Mouse (Mus musculus) myocyte (in vitro differentiated cells): ENCODE results near the gene Rsph9. TPM values are rescaled to one million over a fixed set of nuclear protein-coding genes. Genes with fewer than 3 reads are reported as not detected.

Source experiments
- H3K27me3 ChIP-seq: one replicate; pipeline ENCODE4 v1.6.1; 2011; ENCODE audit not compliant: control insufficient read depth, insufficient read depth, insufficient read length
- H3K36me3 ChIP-seq: one replicate; pipeline ENCODE4 v1.6.1; 2011; ENCODE audit not compliant: control insufficient read depth, insufficient read depth
- H3K4me2 ChIP-seq: one replicate; pipeline ENCODE4 v1.6.1; 2011; ENCODE audit warnings: low read depth, control low read depth
- H3K4me3 ChIP-seq: one replicate; pipeline ENCODE4 v1.5.1; 2011; ENCODE audit warnings: mild to moderate bottlenecking, control low read depth, moderate library complexity
- H3K79me2 ChIP-seq: one replicate; pipeline ENCODE4 v1.6.1; 2011; ENCODE audit not compliant: control insufficient read depth, insufficient read depth
- H3ac ChIP-seq: one replicate; pipeline ENCODE4 v1.6.1; 2011; ENCODE audit not compliant: control insufficient read depth, insufficient read length
- CEBPB ChIP-seq: IDR thresholded peaks from 2 replicates; pipeline ENCODE4 v1.6.1; 2011; ENCODE audit warnings: mild to moderate bottlenecking, moderate library complexity; ENCODE audit not compliant: poor library complexity, insufficient read depth, severe bottlenecking
- E2F4 ChIP-seq: IDR thresholded peaks from one replicate; pipeline ENCODE4 v1.6.1; 2011; ENCODE audit warnings: mild to moderate bottlenecking, control low read depth, moderate library complexity; ENCODE audit not compliant: insufficient read depth
- MAX ChIP-seq: IDR thresholded peaks from one replicate; pipeline ENCODE4 v1.6.1; 2011; ENCODE audit warnings: low read depth, mild to moderate bottlenecking, control low read depth
- MYOD1 ChIP-seq, 3 experiments: IDR thresholded peaks; one replicate each; pipeline ENCODE4 v1.6.1; 2011; ENCODE audit warnings: control low read depth in 2 of 3, low read depth in 2 of 3, mild to moderate bottlenecking in 2 of 3, moderate library complexity in 1 of 3; ENCODE audit not compliant: insufficient read length in 2 of 3, control insufficient read depth in 1 of 3
- MYOG ChIP-seq, 3 experiments: IDR thresholded peaks; one replicate each; pipeline ENCODE4 v1.6.1; 2011; ENCODE audit warnings: control low read depth in 2 of 3, low read depth in 2 of 3, mild to moderate bottlenecking in 2 of 3; ENCODE audit not compliant: insufficient read length in 2 of 3, control insufficient read depth in 1 of 3, insufficient read depth in 1 of 3
- POLR2A ChIP-seq: IDR thresholded peaks from one replicate; pipeline ENCODE4 v1.6.1; 2011; ENCODE audit warnings: low read depth, mild to moderate bottlenecking, control low read depth, moderate library complexity; ENCODE audit not compliant: insufficient read length
- POLR2AphosphoS2 ChIP-seq: IDR thresholded peaks from one replicate; pipeline ENCODE4 v1.6.1; 2011; ENCODE audit warnings: low read depth, control low read depth; ENCODE audit not compliant: insufficient read length
- REST ChIP-seq: IDR thresholded peaks from one replicate; pipeline ENCODE4 v1.6.1; 2011; ENCODE audit warnings: mild to moderate bottlenecking, control low read depth, moderate library complexity; ENCODE audit not compliant: insufficient read depth, insufficient read length
- SRF ChIP-seq: IDR thresholded peaks from one replicate; pipeline ENCODE4 v1.6.1; 2011; ENCODE audit warnings: low read depth; ENCODE audit not compliant: control insufficient read depth, insufficient read length
- TCF12 ChIP-seq: IDR thresholded peaks from one replicate; pipeline ENCODE4 v1.6.1; 2011; ENCODE audit warnings: mild to moderate bottlenecking, control low read depth; ENCODE audit not compliant: poor library complexity, insufficient read depth, severe bottlenecking
- TCF3 ChIP-seq: IDR thresholded peaks from one replicate; pipeline ENCODE4 v1.6.1; 2011; ENCODE audit warnings: low read depth, control low read depth; ENCODE audit not compliant: insufficient read length
- USF1 ChIP-seq: IDR thresholded peaks from one replicate; pipeline ENCODE4 v1.6.1; 2011; ENCODE audit warnings: low read depth, mild to moderate bottlenecking, control low read depth, moderate library complexity
- polyA plus RNA-seq: library from polyadenylated mRNA; unstranded; fragments of >200 nt; fragmentation: generic; extraction: Trizol; gene quantifications from one replicate; pipeline ENCODE4 v1.2.1, GENCODE M21; 2012; ENCODE audit warnings: missing spikeins

Gene Rsph9
- polyA plus RNA-seq, 1 experiment = 3.6 TPM

GRCm38 (mm10) chr17:46168318-46168717, 24.3 kb upstream of the Rsph9 start:
- H3ac ChIP-seq = no peak overlapping the region
- H3K4me3 ChIP-seq = no peak overlapping the region
- peaks cover 70% of the 10 kb centered on the region for H3K36me3 ChIP-seq
- TF ChIP-seq CEBPB (no peak), TCF3 (peak; percentile 80), REST (no peak), SRF (peak; percentile 40), MYOD1 (IDR thresholded peaks at IDR 0.05; ENCODE audit: control insufficient read depth in 1 of 3, insufficient read length in 2 of 3, low read depth in 2 of 3) (peak; percentile 74 to 100 (median 95)), MAX (no peak), POLR2AphosphoS2 (no peak), MYOG (IDR thresholded peaks at IDR 0.05; ENCODE audit: control insufficient read depth in 1 of 3, insufficient read depth in 1 of 3, insufficient read length in 2 of 3, low read depth in 2 of 3) (peak; percentile 60 to 97 (median 88)), USF1 (no peak), TCF12 (peak; percentile 53), E2F4 (no peak), POLR2A (peak; percentile 45)
- H3K4me2 ChIP-seq = peak overlapping the region; percentile 3
- peaks cover 13% of the 10 kb centered on the region for H3K79me2 ChIP-seq
- no peaks in the 10 kb centered on the region for H3K27me3 ChIP-seq

DNA sequence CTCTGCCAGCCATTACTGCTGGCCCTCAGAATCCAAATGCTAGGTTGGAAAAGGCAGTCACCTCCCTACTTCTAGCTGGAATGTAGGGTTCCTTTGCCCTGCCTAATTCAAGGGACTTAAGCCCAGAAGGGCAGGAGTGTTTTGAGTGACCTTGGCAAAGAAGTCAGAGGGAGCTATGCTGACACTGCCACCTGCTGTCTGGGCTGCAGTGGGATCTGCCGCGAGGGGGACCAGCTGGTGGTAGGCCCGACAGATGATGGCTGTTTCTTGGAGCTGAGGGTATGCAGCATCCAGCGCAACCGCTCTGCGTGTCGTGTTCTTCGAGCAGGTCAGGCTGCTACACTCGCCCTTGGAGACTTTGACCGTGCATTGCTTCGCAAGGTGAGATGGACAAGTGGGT, 23.0 kb upstream of the Rsph9 start:
- no peak overlapping the region for H3ac ChIP-seq
- TF ChIP-seq REST (no peak), CEBPB (no peak), POLR2A (peak; percentile 57), TCF3 (no peak), E2F4 (no peak), MYOD1 (IDR thresholded peaks at IDR 0.05; ENCODE audit: control insufficient read depth in 1 of 3, insufficient read length in 2 of 3, low read depth in 2 of 3) (peak in 2 of 3 experiments; percentile 55 to 67), TCF12 (no peak), POLR2AphosphoS2 (peak; percentile 91), USF1 (no peak), MAX (no peak), MYOG (IDR thresholded peaks at IDR 0.05; ENCODE audit: control insufficient read depth in 1 of 3, insufficient read depth in 1 of 3, insufficient read length in 2 of 3, low read depth in 2 of 3) (peak in 2 of 3 experiments; percentile 53 to 64), SRF (no peak)

GRCm38 (mm10) chr17:46166270-46166669, 22.3 kb upstream of the Rsph9 start:
- no peaks in the 10 kb centered on the region for H3K27me3 ChIP-seq
- no peak overlapping the region for H3ac ChIP-seq
- H3K79me2 ChIP-seq = peaks cover 34% of the 10 kb centered on the region
- H3K4me2 ChIP-seq = no peak overlapping the region
- TF ChIP-seq SRF (no peak), USF1 (no peak), E2F4 (no peak), TCF12 (no peak), MYOD1 (IDR thresholded peaks at IDR 0.05; ENCODE audit: control insufficient read depth in 1 of 3, insufficient read length in 2 of 3, low read depth in 2 of 3) (no peak), MAX (no peak), CEBPB (no peak), POLR2A (no peak), TCF3 (no peak), REST (no peak), POLR2AphosphoS2 (no peak), MYOG (IDR thresholded peaks at IDR 0.05; ENCODE audit: control insufficient read depth in 1 of 3, insufficient read depth in 1 of 3, insufficient read length in 2 of 3, low read depth in 2 of 3) (no peak)
- H3K36me3 ChIP-seq = peaks cover 72% of the 10 kb centered on the region
- H3K4me3 ChIP-seq = no peak overlapping the region

More for the DNA sequence above, 23.0 kb upstream of the Rsph9 start:
- no peaks in the 10 kb centered on the region for H3K27me3 ChIP-seq
- H3K4me2 ChIP-seq = no peak overlapping the region
- H3K79me2 ChIP-seq = peaks cover 26% of the 10 kb centered on the region
- peaks cover 73% of the 10 kb centered on the region for H3K36me3 ChIP-seq
- no peak overlapping the region for H3K4me3 ChIP-seq

DNA sequence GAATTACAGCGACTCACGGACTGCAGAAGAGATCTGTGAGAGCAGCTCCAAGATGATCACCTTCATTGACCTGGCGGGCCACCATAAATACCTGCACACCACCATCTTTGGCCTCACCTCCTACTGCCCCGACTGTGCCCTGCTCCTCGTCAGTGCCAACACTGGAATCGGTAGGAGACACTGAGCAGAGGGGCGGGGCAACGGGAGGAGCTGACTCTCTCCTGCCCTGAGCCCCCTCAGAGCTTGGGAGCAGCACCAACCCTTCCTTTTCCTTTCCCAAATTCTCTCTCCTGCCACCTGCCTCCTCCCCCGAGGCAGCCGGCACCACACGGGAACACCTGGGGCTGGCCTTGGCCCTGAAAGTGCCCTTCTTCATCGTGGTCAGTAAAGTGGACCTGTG, 21.4 kb upstream of the Rsph9 start:
- Histone ChIP-seq H3K36me3 (peaks cover 65% of the 10 kb centered on the region), H3K4me3 (no peak overlapping the region), H3K79me2 (peaks cover 38% of the 10 kb centered on the region), H3K4me2 (no peak overlapping the region), H3K27me3 (no peaks in the 10 kb centered on the region), H3ac (no peak overlapping the region)
- TF ChIP-seq POLR2AphosphoS2 = peak; percentile 50
- no peak for TF ChIP-seq E2F4

DNA sequence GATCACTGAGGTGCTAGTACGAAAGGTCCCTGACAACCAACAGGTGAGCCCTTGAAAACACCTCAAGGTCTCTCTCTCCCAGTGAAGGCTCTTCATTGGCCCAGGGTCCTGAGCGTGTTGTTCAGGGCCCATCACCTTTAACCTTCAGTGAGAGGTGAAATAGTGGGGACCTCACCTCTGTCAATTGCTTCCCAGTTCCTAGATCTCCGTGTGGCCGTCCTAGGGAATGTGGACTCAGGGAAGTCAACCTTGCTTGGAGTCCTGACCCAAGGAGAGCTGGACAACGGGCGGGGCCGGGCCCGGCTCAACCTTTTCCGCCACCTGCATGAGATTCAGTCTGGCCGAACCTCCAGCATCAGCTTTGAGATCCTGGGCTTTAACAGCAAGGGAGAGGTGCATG, 20.8 kb upstream of the Rsph9 start:
- Histone ChIP-seq H3K36me3 (peaks cover 58% of the 10 kb centered on the region), H3K27me3 (no peaks in the 10 kb centered on the region), H3K79me2 (peaks cover 38% of the 10 kb centered on the region), H3K4me2 (no peak overlapping the region), H3ac (no peak overlapping the region), H3K4me3 (no peak overlapping the region)
- TF ChIP-seq MAX = no peak
- TF ChIP-seq POLR2A = no peak
- no peak for TF ChIP-seq E2F4
- TF ChIP-seq MYOG (IDR thresholded peaks at IDR 0.05; ENCODE audit: control insufficient read depth in 1 of 3, insufficient read depth in 1 of 3, insufficient read length in 2 of 3, low read depth in 2 of 3) = no peak
